Mouse (Mus musculus): ENCODE data around the gene Krtap5-2. TPM values are rescaled to one million over a fixed set of nuclear protein-coding genes. Genes with fewer than 3 reads are reported as not detected.
"Not testable (repeated sequence)": the region's sequence is repeated elsewhere in the genome, so short reads cannot be mapped to it uniquely, and the experiment has no call there.

Krtap5-2 gene
- not detected in 3 replicates for total RNA-seq (2017)

DNA sequence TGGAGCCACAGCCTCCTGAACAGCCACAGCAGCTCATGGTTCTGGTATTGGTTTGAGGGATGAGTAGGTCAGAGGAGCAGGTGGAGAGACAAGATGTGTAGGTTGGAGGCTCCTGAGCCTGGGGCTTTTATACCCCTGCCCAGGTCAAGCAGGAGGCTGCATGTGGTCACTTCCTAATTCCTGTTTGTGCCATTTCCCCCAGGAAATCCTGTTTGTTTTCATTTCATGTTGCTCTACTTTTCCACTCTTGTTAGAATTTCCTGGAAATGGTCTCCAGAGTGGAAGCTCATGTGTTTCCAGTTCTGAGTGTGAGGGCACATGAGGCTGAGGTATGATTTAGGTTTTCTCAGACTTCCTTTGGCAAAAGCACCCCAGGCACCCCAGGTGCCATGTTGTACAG lies at the start of gene Krtap5-2:
Gene Krtap5-2 (minus strand): TSS at position 101 of the 400 bp plus-strand sequence.
- ATAC-seq (replicated peaks; ENCODE audit: insufficient number of reproducible peaks, low FRiP score, low TSS enrichment, poor library complexity, severe bottlenecking), result not testable (repeated sequence)

DNA sequence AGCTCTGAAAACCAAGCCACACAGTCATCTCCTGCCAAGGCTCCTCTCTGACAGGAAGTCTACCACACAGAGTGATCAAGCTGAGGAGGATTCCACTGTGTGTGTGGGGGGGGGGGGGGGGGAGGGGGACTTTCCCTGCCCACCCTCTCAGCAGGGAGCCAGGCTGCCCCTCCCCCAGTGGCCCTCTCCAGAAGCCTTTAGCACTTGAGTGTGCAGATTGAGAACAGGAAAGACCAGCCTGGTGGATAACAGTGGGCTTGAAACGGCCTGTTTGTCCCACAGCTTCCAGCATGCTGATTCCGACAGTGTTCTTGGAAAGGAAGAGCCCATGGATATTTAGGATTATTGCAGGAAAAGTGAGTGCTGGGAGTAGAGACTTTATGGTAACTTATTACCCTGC lies 48.7 kb upstream of the Krtap5-2 start:
- ATAC-seq (replicated peaks; ENCODE audit: insufficient number of reproducible peaks, low FRiP score, low TSS enrichment, poor library complexity, severe bottlenecking), result no peak

DNA sequence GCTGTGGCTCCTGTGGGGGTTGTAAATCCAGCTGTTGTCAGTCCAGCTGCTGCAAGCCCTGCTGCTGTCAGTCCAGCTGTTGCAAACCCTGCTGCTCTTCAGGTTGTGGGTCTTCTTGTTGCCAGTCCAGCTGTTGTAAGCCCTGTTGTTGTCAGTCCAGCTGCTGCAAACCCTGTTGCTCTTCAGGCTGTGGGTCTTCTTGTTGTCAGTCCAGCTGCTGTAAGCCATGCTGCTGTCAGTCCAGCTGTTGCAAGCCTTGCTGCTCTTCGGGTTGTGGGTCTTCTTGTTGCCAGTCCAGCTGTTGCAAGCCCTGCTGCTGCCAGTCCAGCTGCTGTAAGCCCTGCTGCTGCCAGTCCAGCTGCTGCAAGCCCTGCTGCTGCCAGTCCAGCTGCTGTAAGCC lies 36.3 kb upstream of the Krtap5-2 start:
- not testable (repeated sequence) for ATAC-seq (replicated peaks; ENCODE audit: insufficient number of reproducible peaks, low FRiP score, low TSS enrichment, poor library complexity, severe bottlenecking)

DNA sequence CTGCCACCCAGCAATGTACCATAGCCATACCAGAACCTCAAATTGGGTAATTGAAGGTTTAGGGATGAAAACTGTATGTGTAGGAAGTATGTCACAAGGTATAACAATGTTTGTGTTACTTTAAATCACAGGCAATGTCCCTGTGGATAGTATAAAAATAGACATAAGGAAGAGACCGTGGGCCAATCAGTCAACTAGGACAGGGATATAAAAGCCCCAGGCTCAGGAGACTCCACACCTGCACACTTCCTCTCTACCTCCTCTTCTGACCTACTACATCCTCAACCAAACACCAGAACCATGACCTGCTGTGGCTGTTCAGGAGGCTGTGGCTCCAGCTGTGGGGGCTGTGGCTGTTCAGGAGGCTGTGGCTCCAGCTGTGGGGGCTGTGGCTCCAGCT lies 35.8 kb upstream of the Krtap5-2 start, which contains the start of gene Gm7579:
Gene Gm7579 (plus strand): TSS at position 301 of the 400 bp plus-strand sequence.
- no peak for ATAC-seq (replicated peaks; ENCODE audit: insufficient number of reproducible peaks, low FRiP score, low TSS enrichment, poor library complexity, severe bottlenecking)

DNA sequence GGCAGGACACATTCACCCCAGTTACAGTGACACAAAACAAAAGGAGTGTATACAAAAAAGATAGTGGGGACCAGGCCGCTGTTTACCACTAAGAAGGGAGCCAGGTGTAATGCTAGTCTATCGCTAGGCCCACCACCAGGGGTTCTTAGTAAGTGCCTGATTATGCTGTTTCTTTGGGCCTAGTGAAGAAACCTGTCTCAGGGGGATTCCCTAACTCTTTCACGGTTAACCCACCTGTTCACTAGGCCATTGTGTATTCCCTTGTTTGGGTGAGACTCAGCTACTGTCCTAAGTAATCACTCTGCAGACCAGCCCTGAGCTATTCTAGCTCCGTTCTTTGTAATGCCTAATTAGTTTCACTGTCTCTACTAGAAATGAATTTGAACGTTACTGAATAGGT lies 31.1 kb upstream of the Krtap5-2 start:
- ATAC-seq (replicated peaks; ENCODE audit: insufficient number of reproducible peaks, low FRiP score, low TSS enrichment, poor library complexity, severe bottlenecking), result not testable (repeated sequence)

DNA sequence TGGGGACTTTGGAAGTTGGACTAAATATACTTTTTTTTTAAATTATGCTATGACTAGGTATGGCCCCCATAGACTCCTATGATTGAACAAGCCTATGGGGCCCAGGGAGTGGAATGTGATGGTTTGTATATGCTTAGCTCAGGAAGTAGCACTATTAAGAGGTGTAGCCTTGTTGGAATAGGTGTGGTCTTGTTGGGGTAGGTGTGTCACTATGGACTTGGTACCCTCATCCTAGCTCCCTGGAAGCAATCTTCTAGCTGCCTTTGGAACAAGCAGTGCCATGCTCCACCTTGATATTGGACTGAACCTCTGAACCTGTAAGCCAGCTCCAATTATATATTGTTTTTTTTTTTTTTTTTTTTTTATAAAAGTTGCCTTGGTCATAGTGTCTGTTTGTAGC lies 29.7 kb upstream of the Krtap5-2 start:
- ATAC-seq (replicated peaks; ENCODE audit: insufficient number of reproducible peaks, low FRiP score, low TSS enrichment, poor library complexity, severe bottlenecking), result no peak

DNA sequence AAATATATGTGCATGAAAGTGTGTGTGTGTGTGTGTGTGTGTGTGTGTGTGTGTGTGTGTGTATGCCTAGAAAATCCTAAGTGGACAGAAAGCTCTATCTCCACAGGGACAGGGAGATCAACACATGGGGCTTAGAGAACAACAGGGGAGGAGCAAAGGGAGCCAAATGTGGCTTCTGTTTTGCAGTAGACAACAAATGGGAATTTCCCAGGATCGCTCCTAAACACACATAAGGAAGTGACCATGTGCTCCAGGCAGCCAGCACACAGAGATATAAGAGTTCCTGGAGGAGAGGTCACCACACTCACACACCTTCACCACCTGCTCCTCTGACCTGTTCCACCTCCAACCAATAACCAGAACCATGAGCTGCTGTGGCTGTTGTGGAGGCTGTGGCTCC lies 25.3 kb upstream of the Krtap5-2 start, which contains the start of gene Krtap5-3:
Gene Krtap5-3 (plus strand): TSS at position 301 of the 400 bp plus-strand sequence.
- ATAC-seq (replicated peaks; ENCODE audit: insufficient number of reproducible peaks, low FRiP score, low TSS enrichment, poor library complexity, severe bottlenecking), result no peak

DNA sequence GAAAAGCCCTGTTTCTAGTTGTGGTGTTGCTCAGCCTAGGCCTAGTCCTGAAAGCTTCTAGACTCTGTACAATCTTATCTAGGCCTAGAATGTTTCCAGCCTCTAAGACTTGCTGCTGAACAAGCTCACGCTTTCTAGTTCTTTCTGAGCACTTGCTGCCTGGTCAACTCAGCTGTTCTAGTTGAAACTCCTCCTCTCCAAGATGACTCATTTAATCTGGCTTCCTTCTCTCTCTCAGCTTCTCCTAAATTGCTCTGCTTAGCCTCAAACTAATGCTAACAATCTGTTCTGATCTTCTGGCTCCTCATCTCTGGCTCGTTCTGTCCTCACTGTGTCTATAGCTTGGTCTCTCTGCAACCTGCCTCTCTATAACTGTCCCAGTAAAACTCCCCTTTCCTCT lies 22.9 kb upstream of the Krtap5-2 start:
- ATAC-seq (replicated peaks; ENCODE audit: insufficient number of reproducible peaks, low FRiP score, low TSS enrichment, poor library complexity, severe bottlenecking), result no peak

DNA sequence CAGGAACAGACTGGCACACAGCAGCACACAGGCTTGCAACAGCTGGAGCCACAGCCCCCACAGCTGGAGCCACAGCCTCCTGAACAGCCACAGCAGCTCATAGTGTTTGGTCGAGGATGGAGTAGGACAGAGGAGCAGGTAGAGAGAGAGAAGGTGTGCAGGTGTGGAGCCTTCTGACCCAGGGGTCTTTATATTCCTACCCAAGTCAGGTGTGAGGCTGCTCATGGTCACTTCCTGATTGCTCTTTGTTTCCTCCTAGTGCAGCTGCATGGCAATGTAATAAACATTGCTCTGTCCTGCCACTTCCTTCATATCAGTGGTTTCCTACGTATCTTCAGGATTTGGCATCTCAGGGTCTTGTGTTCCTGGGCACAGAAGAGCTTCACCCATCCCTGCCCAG lies 14.5 kb upstream of the Krtap5-2 start, which contains the start of gene Gm10153:
Gene Gm10153 (minus strand): TSS at position 101 of the 400 bp plus-strand sequence.
- no peak for ATAC-seq (replicated peaks; ENCODE audit: insufficient number of reproducible peaks, low FRiP score, low TSS enrichment, poor library complexity, severe bottlenecking)

DNA sequence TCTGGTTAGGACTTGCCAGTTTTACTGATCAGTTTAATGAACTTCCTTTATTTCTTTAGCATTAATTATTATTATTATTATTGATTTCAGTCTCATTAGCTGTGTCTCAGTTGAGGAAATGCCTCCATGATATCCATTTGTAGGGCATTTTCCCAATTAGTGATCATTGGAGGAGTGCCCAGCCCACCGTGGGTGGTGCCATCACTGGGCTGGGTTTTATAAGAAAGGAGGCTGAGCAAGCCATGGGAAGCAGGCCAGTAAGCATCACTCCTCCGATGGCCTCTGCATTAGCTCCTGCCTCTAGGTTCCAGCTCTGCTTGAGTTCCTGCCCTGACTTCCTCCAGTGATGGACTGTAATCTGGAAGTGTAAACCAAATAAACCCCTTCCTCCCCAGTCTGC lies 12.4 kb upstream of the Krtap5-2 start:
- no peak for ATAC-seq (replicated peaks; ENCODE audit: insufficient number of reproducible peaks, low FRiP score, low TSS enrichment, poor library complexity, severe bottlenecking)

DNA sequence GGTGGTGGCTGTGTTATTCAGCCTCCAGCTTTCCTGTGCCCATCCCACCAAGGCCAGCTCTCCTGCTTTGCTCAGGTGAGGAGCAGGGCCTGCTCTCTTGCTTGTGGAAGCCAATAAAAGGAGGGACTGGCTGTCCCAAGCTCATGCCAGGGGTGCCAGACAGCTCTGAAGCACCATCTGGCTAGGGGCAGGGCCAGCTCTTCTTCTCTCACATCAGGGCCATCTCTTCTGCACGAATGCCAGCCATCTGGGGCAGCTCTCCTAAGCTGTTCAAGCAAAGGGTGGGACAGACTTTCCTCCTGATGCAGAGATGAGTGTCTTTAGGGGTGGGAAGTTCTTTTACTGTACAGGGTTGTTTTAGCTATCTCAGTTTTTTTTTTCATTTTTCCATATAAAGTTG lies 5.2 kb upstream of the Krtap5-2 start:
- no peak for ATAC-seq (replicated peaks; ENCODE audit: insufficient number of reproducible peaks, low FRiP score, low TSS enrichment, poor library complexity, severe bottlenecking)

DNA sequence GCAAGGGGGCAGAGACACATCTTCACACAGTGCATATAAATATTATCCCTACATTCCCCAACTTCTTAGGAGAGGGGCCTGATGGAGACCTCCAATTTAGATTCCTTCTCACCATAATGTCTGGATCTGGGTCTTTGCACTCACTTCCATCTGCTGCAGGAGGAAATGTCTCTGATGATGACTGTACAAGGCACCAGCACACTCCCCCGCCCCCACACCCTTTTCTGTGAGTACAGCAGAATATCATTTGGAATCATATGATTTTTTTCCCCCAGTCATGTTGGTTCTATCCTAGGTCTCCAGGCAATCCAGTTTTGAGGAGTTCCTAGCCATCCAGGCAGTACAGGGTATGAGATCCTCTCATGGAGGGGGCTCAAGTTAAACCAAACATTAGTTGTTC lies 2.9 kb upstream of the Krtap5-2 start:
- no peak for ATAC-seq (replicated peaks; ENCODE audit: insufficient number of reproducible peaks, low FRiP score, low TSS enrichment, poor library complexity, severe bottlenecking)

DNA sequence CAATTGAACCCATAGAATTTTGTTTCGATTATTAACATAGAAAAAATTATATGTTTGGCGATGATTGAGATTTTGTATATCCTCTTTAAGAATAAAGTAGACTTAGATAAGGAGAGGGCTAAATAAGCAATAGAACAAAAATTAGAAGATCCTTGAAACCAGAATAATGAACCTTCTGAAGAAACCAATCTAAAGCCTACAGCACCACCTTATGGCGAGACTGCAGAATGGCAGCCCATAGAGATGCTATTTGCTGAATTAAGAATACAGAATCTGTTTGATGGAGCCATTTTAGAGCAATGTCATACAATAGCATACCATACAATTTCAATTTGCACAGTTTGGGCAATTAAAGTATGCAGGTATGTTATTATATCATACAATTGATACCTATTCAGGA lies 6.0 kb downstream of the Krtap5-2 start:
- no peak for ATAC-seq (replicated peaks; ENCODE audit: insufficient number of reproducible peaks, low FRiP score, low TSS enrichment, poor library complexity, severe bottlenecking)

DNA sequence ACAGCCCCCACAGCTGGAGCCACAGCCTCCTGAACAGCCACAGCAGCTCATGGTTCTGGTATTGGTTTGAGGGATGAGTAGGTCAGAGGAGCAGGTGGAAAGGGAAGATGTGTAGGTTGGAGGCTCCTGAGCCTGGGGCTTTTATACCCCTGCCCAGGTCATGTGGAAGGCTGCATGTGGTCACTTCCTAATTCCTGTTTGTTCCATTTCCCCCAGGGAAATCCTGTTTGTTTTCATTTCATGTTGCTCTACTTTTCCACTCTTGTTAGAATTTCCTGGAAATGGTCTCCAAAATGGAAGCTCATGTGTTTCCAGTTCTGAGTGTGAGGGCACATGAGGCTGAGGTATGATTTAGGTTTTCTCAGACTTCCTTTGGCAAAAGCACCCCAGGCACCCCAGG lies 10.2 kb downstream of the Krtap5-2 start, which contains the start of gene Gm4553:
Gene Gm4553 (minus strand): TSS at position 101 of the 400 bp plus-strand sequence.
- not testable (repeated sequence) for ATAC-seq (replicated peaks; ENCODE audit: insufficient number of reproducible peaks, low FRiP score, low TSS enrichment, poor library complexity, severe bottlenecking)

DNA sequence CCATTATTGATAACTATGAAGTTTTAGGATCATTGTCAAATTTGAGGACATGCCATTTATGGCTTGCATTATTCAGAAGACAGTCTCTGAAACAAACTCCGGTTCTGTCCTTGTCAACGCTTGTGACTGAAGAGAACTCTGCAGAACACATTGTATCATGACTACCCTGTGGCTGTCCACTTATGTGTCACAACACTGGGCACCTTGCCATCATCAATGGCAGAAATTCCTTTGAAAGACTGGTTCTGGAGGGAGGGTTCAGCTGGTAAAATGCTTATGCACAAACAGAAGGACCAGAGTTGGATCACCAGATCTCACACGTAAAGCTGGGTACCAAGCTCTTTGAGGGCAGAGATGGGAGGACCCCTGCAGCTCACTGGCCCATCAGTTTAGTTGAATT lies 16.4 kb downstream of the Krtap5-2 start:
- no peak for ATAC-seq (replicated peaks; ENCODE audit: insufficient number of reproducible peaks, low FRiP score, low TSS enrichment, poor library complexity, severe bottlenecking)

DNA sequence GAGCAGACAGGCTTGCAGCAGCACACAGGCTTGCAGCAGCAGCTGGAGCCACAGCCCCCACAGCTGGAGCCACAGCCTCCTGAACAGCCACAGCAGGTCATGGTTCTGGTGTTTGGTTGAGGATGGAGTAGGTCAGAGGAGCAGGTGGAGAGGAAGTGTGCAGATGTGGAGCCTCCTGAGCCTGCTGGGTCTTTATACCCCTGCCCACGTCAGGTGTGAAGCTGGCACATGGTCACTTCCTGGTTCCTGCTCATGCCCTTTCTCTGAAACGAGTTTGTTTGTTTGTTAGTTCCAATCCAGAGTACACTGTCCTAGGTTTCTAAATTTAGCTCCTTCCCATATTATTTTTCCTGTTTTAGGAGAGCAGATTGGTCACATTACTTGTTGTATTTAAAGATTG lies 18.8 kb downstream of the Krtap5-2 start, which contains the start of gene Gm29735:
Gene Gm29735 (minus strand): TSS at position 101 of the 400 bp plus-strand sequence.
- ATAC-seq (replicated peaks; ENCODE audit: insufficient number of reproducible peaks, low FRiP score, low TSS enrichment, poor library complexity, severe bottlenecking), result not testable (repeated sequence)

DNA sequence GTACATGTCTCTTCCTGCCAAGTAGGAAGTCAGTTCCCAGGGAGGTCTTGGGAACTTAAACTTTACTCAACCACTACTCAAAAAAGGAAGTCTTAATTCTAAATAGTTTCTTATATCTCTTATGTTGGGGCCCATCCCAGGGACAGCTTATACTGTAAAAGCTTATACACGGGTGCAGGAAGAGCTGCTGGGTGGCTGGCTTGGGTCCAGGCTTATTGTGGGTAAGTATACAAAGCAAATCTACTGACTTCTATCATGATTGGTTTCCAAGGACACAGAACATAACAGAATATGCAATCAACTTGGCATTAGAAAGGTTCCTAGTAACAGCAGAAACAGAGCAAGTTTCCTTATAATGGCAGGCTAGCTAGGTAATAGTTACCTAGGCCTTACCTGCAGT lies 20.5 kb downstream of the Krtap5-2 start:
- no peak for ATAC-seq (replicated peaks; ENCODE audit: insufficient number of reproducible peaks, low FRiP score, low TSS enrichment, poor library complexity, severe bottlenecking)

DNA sequence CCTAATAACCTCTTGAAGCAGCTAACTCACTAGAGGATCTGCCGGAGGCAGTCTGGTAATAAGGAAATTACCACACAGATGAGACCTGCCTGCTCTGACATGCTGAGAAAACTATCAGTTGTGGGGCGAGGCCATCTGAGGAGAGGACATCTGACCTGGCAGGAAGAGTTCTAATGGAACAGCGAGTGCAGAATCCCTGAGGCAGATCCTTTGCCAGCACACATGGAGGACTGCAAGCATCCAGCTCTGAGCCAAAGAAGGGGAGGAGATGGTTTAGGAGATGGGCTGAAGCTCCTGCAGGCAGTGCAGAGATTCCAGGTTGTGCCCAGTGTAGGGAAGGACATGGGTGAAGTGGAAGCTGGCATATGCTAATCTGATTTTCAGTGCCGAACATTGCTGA lies 23.6 kb downstream of the Krtap5-2 start:
- no peak for ATAC-seq (replicated peaks; ENCODE audit: insufficient number of reproducible peaks, low FRiP score, low TSS enrichment, poor library complexity, severe bottlenecking)

DNA sequence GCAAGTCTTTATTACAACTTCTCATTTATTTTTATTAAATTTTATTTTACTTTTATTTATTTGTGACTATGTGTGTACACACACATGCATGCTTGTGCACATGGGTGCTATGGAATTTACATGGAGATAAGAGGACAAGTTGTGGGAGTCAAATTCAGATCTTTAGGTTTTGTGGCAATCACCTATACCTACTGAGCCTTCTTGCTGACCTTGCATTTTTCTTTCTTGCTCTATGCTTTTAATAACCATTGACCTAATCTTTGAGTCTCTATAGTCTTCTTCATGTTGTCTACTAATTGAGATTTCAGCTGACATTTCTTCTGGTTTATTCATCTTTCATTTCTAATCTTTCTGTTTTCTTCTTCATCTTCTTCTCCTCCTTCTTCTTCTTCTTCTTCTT lies 27.2 kb downstream of the Krtap5-2 start:
- no peak for ATAC-seq (replicated peaks; ENCODE audit: insufficient number of reproducible peaks, low FRiP score, low TSS enrichment, poor library complexity, severe bottlenecking)

DNA sequence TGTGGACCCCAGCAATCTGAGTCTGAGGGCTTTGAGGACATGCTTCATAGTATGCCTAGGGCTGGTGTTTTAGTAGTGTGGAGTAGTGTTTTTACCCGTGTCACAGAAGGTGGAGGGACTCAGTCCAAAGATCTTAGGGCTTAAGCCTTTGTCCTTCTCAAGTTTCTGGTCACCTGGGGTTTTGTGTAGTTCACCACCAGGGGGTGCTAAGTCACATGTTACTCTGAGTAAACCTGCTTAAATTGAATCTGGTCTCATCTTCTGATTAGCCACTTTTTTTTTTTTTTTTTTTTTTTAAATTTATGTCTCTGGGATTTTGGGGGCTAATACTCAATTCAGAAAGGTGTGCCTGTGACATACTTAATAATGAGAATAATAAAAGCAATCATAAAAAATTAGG lies 29.8 kb downstream of the Krtap5-2 start:
- ATAC-seq (replicated peaks; ENCODE audit: insufficient number of reproducible peaks, low FRiP score, low TSS enrichment, poor library complexity, severe bottlenecking), result no peak

DNA sequence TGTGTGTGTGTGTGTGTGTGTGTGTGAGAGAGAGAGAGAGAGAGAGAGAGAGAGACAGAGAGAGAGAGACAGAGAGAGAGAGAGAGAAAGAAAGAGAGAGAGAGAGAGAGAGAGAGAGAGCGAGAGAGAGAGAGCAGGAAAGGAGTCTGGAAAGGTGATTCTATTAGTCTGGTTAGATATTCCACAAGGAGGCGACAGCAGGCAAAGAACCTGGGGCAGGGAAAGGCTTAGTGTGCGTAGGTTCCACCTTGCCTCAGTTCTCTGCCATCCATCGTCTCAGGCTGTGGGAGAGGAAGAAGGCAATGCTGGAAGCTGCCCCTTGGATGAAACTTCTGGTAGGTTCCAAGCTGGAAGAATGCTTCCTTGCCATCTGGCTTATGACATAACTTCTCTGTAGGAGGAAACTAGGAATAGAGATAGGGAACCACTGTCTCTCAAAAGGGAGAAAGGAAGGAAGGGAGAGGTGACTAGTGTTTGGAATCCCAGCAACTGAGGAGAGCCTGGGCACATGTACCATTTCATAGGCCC lies 30.3 kb downstream of the Krtap5-2 start:
- ATAC-seq (replicated peaks; ENCODE audit: insufficient number of reproducible peaks, low FRiP score, low TSS enrichment, poor library complexity, severe bottlenecking), result no peak

Data from monocyte, adult 5-6 weeks (primary cell).